Comparison of ENCODE assay signal across 8 mouse cellular contexts in genomic region chrX:12886160-12887048, GRCm38 (mm10).
DNase-seq lines count a peak whose midpoint lies in the region; ATAC-seq and TF ChIP-seq lines count a peak whose summit lies in the region.

No protein-coding gene starts in this region.

- no peak overlapping the region for H3K9ac ChIP-seq in forebrain, embryonic 16.5 days (replicated peaks; ENCODE audit: low read depth, low read length)
- no peak overlapping the region for H3K9ac ChIP-seq in hindbrain, embryonic 16.5 days (ENCODE audit: low read depth, low read length)
- H3K9ac ChIP-seq in midbrain, embryonic 11.5 days (ENCODE audit: low read length): no peak overlapping the region

- no peaks in the 10 kb centered on the region for H3K36me3 ChIP-seq in forebrain, embryonic 10.5 days (replicated peaks)
- no peaks in the 10 kb centered on the region for H3K36me3 ChIP-seq in forebrain, embryonic 16.5 days (ENCODE audit: control insufficient read depth, insufficient read depth)
- H3K36me3 ChIP-seq in hindbrain, embryonic 16.5 days (ENCODE audit: control insufficient read depth, insufficient read depth, low read length): no peaks in the 10 kb centered on the region
- H3K36me3 ChIP-seq in midbrain, embryonic 11.5 days (ENCODE audit: control insufficient read depth, insufficient read depth, low read length): no peaks in the 10 kb centered on the region

- H3K4me2 ChIP-seq in forebrain, embryonic 16.5 days (ENCODE audit: low read length): no peak overlapping the region; the same call in 1 of the 2 replicates
- peak overlapping the region; percentile 16 for H3K4me2 ChIP-seq in hindbrain, embryonic 16.5 days (ENCODE audit: low read length)
- peak overlapping the region; percentile 35 for H3K4me2 ChIP-seq in midbrain, embryonic 11.5 days

- TF ChIP-seq CTCF in brain, embryonic 14.5 days (IDR thresholded peaks at IDR 0.05; ENCODE audit: borderline replicate concordance, extremely low read depth, insufficient read depth, insufficient read length): no peak

- no peaks in the 10 kb centered on the region for H3K9me3 ChIP-seq in forebrain, embryonic 10.5 days
- no peaks in the 10 kb centered on the region for H3K9me3 ChIP-seq in forebrain, embryonic 16.5 days (ENCODE audit: control insufficient read depth, low read length)
- H3K9me3 ChIP-seq in hindbrain, embryonic 16.5 days (ENCODE audit: control insufficient read depth, low read length): no peaks in the 10 kb centered on the region
- no peaks in the 10 kb centered on the region for H3K9me3 ChIP-seq in midbrain, embryonic 11.5 days (ENCODE audit: control insufficient read depth, low read length)

- H3K27me3 ChIP-seq in forebrain, embryonic 10.5 days (ENCODE audit: poor library complexity, severe bottlenecking): peaks cover 4% of the 10 kb centered on the region; the same call in 1 of the 2 replicates
- H3K27me3 ChIP-seq in forebrain, embryonic 16.5 days (replicated peaks; ENCODE audit: control insufficient read depth, insufficient read depth, low read length): no peaks in the 10 kb centered on the region
- no peaks in the 10 kb centered on the region for H3K27me3 ChIP-seq in hindbrain, embryonic 16.5 days (replicated peaks; ENCODE audit: control insufficient read depth, insufficient read depth, low read length)
- H3K27me3 ChIP-seq in midbrain, embryonic 11.5 days (ENCODE audit: control insufficient read depth, insufficient read depth, low read length): no peaks in the 10 kb centered on the region

- DNase-seq in forebrain, embryonic 10.5 days (ENCODE audit: extremely low spot score, low spot score): peak; percentile 18
- peak; percentile 45 for DNase-seq in brain, embryonic 14.5 days (ENCODE audit: low read depth)
- DNase-seq in midbrain, embryonic 11.5 days (ENCODE audit: low spot score, missing footprints): peak; percentile 82
- DNase-seq in urinary bladder, postnatal 4 days (ENCODE audit: low spot score in 2 of 2): no peak
- DNase-seq in layer of hippocampus, postnatal 25 days (ENCODE audit: extremely low spot score in 1 of 2, low spot score in 1 of 2): no peak
- no peak for DNase-seq in frontal cortex, postnatal 10 days (ENCODE audit: low spot score in 2 of 2)

- 23% methylated on average over 18 of the region's 18 CpGs for WGBS in forebrain, embryonic 10.5 days
- WGBS in forebrain, embryonic 16.5 days: 31% methylated on average over 18 of the region's 18 CpGs
- WGBS in hindbrain, embryonic 16.5 days: 27% methylated on average over 18 of the region's 18 CpGs
- 20% methylated on average over 18 of the region's 18 CpGs for WGBS in midbrain, embryonic 11.5 days

- H3K27ac ChIP-seq in forebrain, embryonic 10.5 days: no peak overlapping the region
- H3K27ac ChIP-seq in forebrain, embryonic 16.5 days (ENCODE audit: low read length): no peak overlapping the region
- H3K27ac ChIP-seq in hindbrain, embryonic 16.5 days (ENCODE audit: low read depth, low read length): no peak overlapping the region
- no peak overlapping the region; the same call in 1 of the 2 replicates for H3K27ac ChIP-seq in midbrain, embryonic 11.5 days (ENCODE audit: low read depth, low read length)

- TF ChIP-seq POLR2A in brain, embryonic 14.5 days (IDR thresholded peaks at IDR 0.05; ENCODE audit: borderline replicate concordance, extremely low read depth, insufficient read depth, insufficient read length, poor library complexity, severe bottlenecking): no peak

- peak overlapping the region; percentile 39 for H3K4me3 ChIP-seq in forebrain, embryonic 10.5 days
- H3K4me3 ChIP-seq in forebrain, embryonic 16.5 days (replicated peaks; ENCODE audit: low read length): no peak overlapping the region
- no peak overlapping the region for H3K4me3 ChIP-seq in hindbrain, embryonic 16.5 days (ENCODE audit: low read length)
- no peak overlapping the region; the same call in 1 of the 2 replicates for H3K4me3 ChIP-seq in midbrain, embryonic 11.5 days (ENCODE audit: low read depth, low read length)

- H3K4me1 ChIP-seq in forebrain, embryonic 10.5 days: peaks cover 32% of the 10 kb centered on the region
- H3K4me1 ChIP-seq in forebrain, embryonic 16.5 days (replicated peaks; ENCODE audit: control insufficient read depth, insufficient read depth, low read length): peaks cover 2% of the 10 kb centered on the region; the same call in 1 of the 2 replicates
- peaks cover 3% of the 10 kb centered on the region; the same call in 1 of the 2 replicates for H3K4me1 ChIP-seq in hindbrain, embryonic 16.5 days (ENCODE audit: control insufficient read depth, insufficient read depth, low read depth, low read length)
- H3K4me1 ChIP-seq in midbrain, embryonic 11.5 days (ENCODE audit: control insufficient read depth, insufficient read depth, low read length): peaks cover 6% of the 10 kb centered on the region; the same call in 1 of the 2 replicates

- no peak for ATAC-seq in forebrain, embryonic 16.5 days
- ATAC-seq in hindbrain, embryonic 16.5 days: 0 out of 2 replicates have a peak, but pooled peaks have one; percentile 35
- peak; percentile 85; the same call in 1 of the 2 replicates for ATAC-seq in midbrain, embryonic 11.5 days (ENCODE audit: low FRiP score)

Comparison
In these comparisons a context has a peak if more than half of its experiments do, and no peak if none do; other contexts are left out.
1. DNase-seq: peak in forebrain, embryonic 10.5 days (single experiment), brain, embryonic 14.5 days (single experiment) and midbrain, embryonic 11.5 days (single experiment); none in urinary bladder, postnatal 4 days (0 of 2), layer of hippocampus, postnatal 25 days (0 of 2) and frontal cortex, postnatal 10 days (0 of 2).